Mouse (Mus musculus) lung, adult 2 months (tissue): ENCODE results near the gene Kdm4d.

Source experiments
- CTCF ChIP-seq: fragments of 200-500 bp; IDR thresholded peaks from 2 replicates; pipeline ENCODE4 v1.5.1; 2011; ENCODE audit warnings: mild to moderate bottlenecking, low read length, control low read depth; ENCODE audit not compliant: insufficient read depth
- POLR2A ChIP-seq: fragments of 200-500 bp; IDR thresholded peaks from 2 replicates; pipeline ENCODE4 v1.6.1; 2011; ENCODE audit warnings: low read depth, mild to moderate bottlenecking, control low read depth, low read length, borderline replicate concordance; ENCODE audit errors: extremely low read depth

DNA sequence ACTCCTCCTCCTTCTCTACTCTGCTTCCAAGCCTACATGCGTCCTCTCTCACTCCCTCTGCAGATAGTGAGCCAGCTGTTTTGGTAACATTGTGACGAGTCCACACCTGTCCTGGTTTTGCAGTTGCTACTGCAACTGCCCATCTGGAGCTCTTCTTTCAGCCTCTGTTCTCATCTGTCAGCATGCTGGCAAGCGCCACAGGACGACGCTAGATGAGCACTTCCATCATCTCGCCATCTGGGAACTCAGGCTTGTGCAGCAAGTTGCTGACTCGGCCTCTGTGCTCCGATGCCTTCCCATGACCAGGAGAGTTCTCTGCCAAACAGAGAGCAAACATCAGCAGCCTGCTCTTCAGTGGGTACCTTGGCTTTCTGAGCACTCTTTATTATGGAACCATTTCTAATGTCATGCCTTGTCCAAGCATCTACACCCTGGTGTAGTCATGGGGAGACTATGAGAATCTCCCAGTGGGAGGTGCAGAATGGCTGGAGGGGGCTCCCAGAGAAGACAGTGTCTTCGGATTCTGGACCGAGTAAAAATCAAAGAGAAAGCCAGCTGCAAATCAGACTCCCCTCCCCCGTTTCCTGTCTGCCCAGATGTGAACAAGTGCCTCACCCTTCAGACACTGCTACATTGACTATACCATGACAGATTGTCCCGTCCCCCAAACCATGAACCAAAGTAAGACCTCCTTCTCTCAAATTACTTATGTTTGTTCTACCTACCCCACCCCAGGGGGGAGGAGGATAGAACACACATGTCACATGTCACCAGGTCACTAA lies 47.5 kb upstream of the Kdm4d start:
- TF ChIP-seq CTCF (no peak), POLR2A (no peak)
